Mouse (Mus musculus) heart, embryonic 16.5 days (tissue): ENCODE measurements around the gene Gm20388. TPM values are rescaled to one million over a fixed set of nuclear protein-coding genes. Genes with fewer than 3 reads are reported as not detected.

ENCODE experiments used
- ATAC-seq: fragments of 200-750 bp; cut with Nextera tagmentation; replicated peaks from 2 replicates; pipeline ENCODE4 v1.8.0; 2017; ENCODE audit warnings: moderate number of reproducible peaks; ENCODE audit not compliant: insufficient read depth, low FRiP score; ENCODE audit errors: extremely low read depth
- H3K27ac ChIP-seq: fragments of 300-500 bp; sonication (generic); 2 replicates; pipeline ENCODE4 v1.5.1; 2014; ENCODE audit warnings: mild to moderate bottlenecking, low read length, control low read depth, moderate library complexity
- H3K27me3 ChIP-seq: fragments of 300-500 bp; sonication (generic); 2 replicates; pipeline ENCODE4 v1.6.1; 2014; ENCODE audit warnings: low read length, mixed read lengths; ENCODE audit not compliant: control insufficient read depth, insufficient read depth
- H3K36me3 ChIP-seq: fragments of 300-500 bp; sonication (generic); 2 replicates; pipeline ENCODE4 v1.6.1; 2014; ENCODE audit not compliant: control insufficient read depth, insufficient read depth
- H3K4me1 ChIP-seq: fragments of 300-500 bp; sonication (generic); 2 replicates; pipeline ENCODE4 v1.6.1; 2014; ENCODE audit warnings: low read length, mixed read lengths; ENCODE audit not compliant: control insufficient read depth, insufficient read depth
- H3K4me2 ChIP-seq: fragments of 300-500 bp; sonication (generic); 2 replicates; pipeline ENCODE4 v1.6.1; 2014; ENCODE audit warnings: low read depth, mild to moderate bottlenecking, control low read depth, low read length
- H3K4me3 ChIP-seq: fragments of 300-500 bp; sonication (generic); 2 replicates; pipeline ENCODE4 v1.5.1; 2014; ENCODE audit warnings: mild to moderate bottlenecking, control low read depth, low read length
- H3K9ac ChIP-seq: fragments of 300-500 bp; sonication (generic); 2 replicates; pipeline ENCODE4 v1.6.1; 2014; ENCODE audit warnings: low read length, control low read depth
- H3K9me3 ChIP-seq: fragments of 300-500 bp; sonication (generic); replicated peaks from 2 replicates; pipeline ENCODE4 v1.6.1; 2016; ENCODE audit warnings: low read length; ENCODE audit not compliant: control insufficient read depth
- WGBS: fragments of 180-500 bp; shearing (Covaris S2); extraction: QIAGEN DNeasy Blood & Tissue Kit; methylation state at CpG from one replicate; pipeline ENCODE4 v1.1.7; 2014; 5-methylcytosine and 5-hydroxymethylcytosine counted together
- polyA plus RNA-seq: library from polyadenylated mRNA; unstranded; fragments of >200 nt; fragmentation: Nextera tagmentation; extraction: Ambion mirVana; gene quantifications from 2 replicates; pipeline ENCODE4 v1.2.1, GENCODE M21; 2015

The Gm20388 gene
- polyA plus RNA-seq, 1 experiment from 2014 or later: 4.5 TPM

DNA sequence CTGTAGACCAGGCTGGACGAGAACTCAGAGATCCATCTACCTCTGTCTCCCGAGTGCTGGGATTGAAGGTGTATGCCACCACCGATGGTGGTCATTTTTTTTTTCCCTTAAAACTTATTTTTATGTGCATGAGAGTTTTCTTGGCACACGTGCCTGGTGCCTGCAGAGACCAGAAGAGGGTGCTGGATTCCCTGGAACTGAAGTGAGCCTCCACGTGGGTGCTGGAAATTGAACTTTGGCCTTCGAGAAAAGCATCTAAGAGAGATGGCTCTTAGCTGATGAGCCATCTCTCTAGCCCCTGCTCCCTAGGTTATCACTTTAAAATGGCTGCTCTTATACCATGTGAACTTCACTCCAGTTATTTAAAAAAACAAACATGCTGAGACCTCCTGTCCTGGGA, 163.9 kb downstream of the Gm20388 start:
- H3K4me1 ChIP-seq: no peaks in the 10 kb centered on the region
- H3K9ac ChIP-seq: no peak overlapping the region
- no peak overlapping the region for H3K27ac ChIP-seq
- WGBS: 68% methylated on average over 6 of the region's 6 CpGs
- H3K27me3 ChIP-seq: 0 out of 2 replicates have a peak, but pooled peaks cover 6% of the 10 kb centered on the region
- H3K4me3 ChIP-seq: no peak overlapping the region
- H3K9me3 ChIP-seq: no peaks in the 10 kb centered on the region
- H3K36me3 ChIP-seq: no peaks in the 10 kb centered on the region
- H3K4me2 ChIP-seq: no peak overlapping the region
- ATAC-seq: no peak

DNA sequence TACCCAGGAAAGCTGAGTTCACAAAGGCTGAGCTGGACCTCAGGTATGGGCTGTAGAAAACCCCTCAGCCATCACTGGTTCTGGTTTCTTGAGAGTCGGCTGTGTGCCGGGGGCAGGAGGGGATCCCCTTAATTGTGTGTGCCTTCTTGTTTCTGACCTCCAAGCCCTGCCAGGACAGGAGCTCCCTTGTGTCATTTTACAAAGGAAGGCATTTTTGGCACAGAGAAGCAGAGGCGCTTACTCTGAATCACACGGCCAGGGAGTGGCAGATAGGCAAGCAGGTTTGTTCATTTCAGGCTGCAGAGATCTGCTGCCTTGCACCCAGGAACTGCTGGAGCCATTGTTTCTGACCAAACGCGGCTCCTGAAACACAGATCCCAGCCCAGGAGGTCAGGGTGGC, 164.7 kb downstream of the Gm20388 start:
- H3K4me1 ChIP-seq: no peaks in the 10 kb centered on the region
- WGBS: 61% methylated on average over 6 of the region's 6 CpGs

DNA sequence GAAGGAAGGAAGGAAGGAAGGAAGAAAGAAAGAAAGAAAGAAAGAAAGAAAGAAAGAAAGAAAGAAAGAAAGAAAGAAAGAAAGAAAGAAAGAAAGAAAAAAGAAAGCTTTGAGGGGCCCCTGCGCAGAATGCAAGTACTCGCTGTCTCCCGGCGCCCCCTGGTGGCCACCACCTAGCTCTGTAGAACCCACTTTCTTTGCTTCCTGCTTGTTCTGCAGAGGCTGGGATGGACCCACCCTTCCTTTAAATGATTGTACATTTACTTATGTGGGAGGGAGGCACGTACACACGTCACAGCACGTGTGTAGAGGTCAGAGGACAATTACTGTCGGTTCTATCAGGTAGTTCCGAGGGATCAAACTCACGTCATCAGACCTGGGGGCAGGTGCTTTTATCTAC, 167.4 kb downstream of the Gm20388 start:
- no peak; the same call in 1 of the 2 replicates for ATAC-seq
- H3K27ac ChIP-seq: no peak overlapping the region
- 0 out of 2 replicates have a peak, but pooled peaks cover 3% of the 10 kb centered on the region for H3K27me3 ChIP-seq
- H3K4me1 ChIP-seq: no peaks in the 10 kb centered on the region
- no peak overlapping the region for H3K4me2 ChIP-seq
- 16% methylated on average over 10 of the region's 10 CpGs for WGBS
- H3K36me3 ChIP-seq: peaks cover 25% of the 10 kb centered on the region
- H3K9ac ChIP-seq: no peak overlapping the region
- H3K9me3 ChIP-seq: no peaks in the 10 kb centered on the region
- no peak overlapping the region for H3K4me3 ChIP-seq

More for the DNA sequence above, 164.7 kb downstream of the Gm20388 start:
- no peak for ATAC-seq
- Histone ChIP-seq H3K27me3 (0 out of 2 replicates have a peak, but pooled peaks cover 6% of the 10 kb centered on the region), H3K4me3 (no peak overlapping the region), H3K27ac (no peak overlapping the region), H3K36me3 (no peaks in the 10 kb centered on the region), H3K4me2 (no peak overlapping the region), H3K9me3 (no peaks in the 10 kb centered on the region), H3K9ac (no peak overlapping the region)

DNA sequence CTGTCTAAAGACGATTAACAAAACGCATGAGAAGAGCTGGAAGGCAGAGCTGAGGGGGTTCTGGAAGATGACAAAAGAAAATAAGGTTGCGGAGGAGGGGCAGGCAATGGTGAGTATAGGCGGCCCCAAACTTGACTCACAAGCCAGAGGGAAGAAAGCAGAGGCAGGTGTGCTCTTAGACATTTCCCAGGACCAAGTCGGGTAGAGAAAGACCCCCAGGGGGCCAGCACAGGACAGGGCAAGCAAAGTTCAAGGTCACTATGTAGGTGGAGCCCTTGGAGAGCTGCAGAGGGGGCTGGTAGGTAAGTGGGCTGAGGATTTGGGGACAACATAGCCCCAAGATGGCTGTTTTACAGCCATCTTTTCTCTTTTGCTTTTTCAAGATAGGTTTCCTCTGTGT, 168.7 kb downstream of the Gm20388 start:
- Histone ChIP-seq H3K4me1 (no peaks in the 10 kb centered on the region), H3K4me2 (no peak overlapping the region), H3K9ac (no peak overlapping the region), H3K27me3 (0 out of 2 replicates have a peak, but pooled peaks cover 3% of the 10 kb centered on the region), H3K27ac (no peak overlapping the region), H3K9me3 (no peaks in the 10 kb centered on the region), H3K36me3 (peaks cover 27% of the 10 kb centered on the region), H3K4me3 (no peak overlapping the region)
- no peak for ATAC-seq
- 68% methylated on average over 5 of the region's 5 CpGs for WGBS

DNA sequence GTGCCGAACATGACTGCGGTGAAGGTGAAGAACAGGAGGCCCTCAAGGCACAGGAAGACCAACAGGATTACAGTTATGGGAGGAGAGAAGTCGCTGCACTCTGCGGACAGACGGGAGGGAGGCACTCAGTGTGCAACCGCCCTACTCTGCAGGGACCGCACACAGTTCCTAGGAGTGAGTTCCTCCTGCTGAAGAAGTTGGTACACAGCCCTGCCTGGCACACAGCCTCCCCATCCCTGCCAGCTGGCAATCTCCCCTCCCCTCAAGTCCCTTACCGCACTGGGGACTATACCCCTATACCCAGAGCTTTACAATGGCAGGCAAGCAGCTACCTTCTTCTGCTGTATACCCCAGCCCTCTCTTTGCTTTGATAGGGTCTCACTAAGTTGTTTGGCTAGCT, 172.6 kb downstream of the Gm20388 start:
- no peaks in the 10 kb centered on the region for H3K4me1 ChIP-seq
- H3K27me3 ChIP-seq: no peaks in the 10 kb centered on the region
- no peak overlapping the region for H3K27ac ChIP-seq
- no peaks in the 10 kb centered on the region for H3K9me3 ChIP-seq
- H3K4me3 ChIP-seq: no peak overlapping the region
- H3K36me3 ChIP-seq: peaks cover 56% of the 10 kb centered on the region
- H3K9ac ChIP-seq: no peak overlapping the region
- no peak for ATAC-seq
- WGBS: 86% methylated on average over 8 of the region's 8 CpGs
- H3K4me2 ChIP-seq: no peak overlapping the region

DNA sequence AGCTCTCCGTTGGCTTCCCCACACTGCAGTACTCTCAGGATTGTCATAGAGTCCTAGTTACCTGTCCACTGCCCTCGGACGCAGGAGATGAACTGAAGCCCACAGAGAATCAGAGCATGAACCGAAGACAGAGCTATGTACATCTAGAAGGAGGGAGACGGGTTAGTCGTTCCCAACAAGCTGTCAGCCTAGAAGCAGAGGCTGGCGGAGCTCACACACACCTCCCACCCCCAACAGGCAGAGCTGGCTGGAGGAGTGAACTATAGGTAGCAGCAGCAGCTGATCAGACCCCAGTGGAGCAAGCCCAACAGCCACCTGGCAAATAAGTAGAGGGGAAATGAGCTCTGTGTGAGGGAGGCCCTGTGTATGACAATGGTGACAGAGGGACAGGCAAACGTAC, 174.1 kb downstream of the Gm20388 start:
- WGBS: 78% methylated on average over 8 of the region's 8 CpGs
- no peak for ATAC-seq
- Histone ChIP-seq H3K27me3 (no peaks in the 10 kb centered on the region), H3K27ac (no peak overlapping the region), H3K4me1 (no peaks in the 10 kb centered on the region), H3K4me3 (no peak overlapping the region), H3K9ac (no peak overlapping the region), H3K36me3 (peaks cover 61% of the 10 kb centered on the region), H3K4me2 (no peak overlapping the region), H3K9me3 (no peaks in the 10 kb centered on the region)

DNA sequence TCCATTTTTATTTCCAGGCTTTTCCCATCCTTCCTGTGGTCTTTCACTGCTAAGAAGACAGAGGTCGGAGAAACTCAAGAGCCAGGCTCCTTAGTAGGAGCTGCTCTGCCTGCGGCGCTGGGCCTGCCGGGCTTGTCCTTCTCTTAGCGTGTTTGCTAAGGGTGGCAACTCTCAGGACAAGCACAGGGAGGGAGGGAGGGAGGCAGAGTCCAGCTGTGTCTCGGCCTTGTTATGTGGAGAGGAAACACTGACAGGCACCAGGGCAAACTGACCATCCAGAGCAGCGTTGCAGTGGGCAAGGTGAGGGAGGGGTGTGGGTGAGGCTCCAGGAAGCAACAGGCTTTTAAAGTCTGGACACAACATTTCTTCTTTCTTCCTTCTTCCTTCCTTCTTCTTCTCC, 178.9 kb downstream of the Gm20388 start:
- Histone ChIP-seq H3K36me3 (peaks cover 57% of the 10 kb centered on the region), H3K9ac (no peak overlapping the region), H3K4me3 (no peak overlapping the region), H3K27ac (no peak overlapping the region), H3K27me3 (no peaks in the 10 kb centered on the region), H3K9me3 (no peaks in the 10 kb centered on the region), H3K4me1 (no peaks in the 10 kb centered on the region), H3K4me2 (no peak overlapping the region)
- 79% methylated on average over 7 of the region's 7 CpGs for WGBS
- ATAC-seq: no peak

DNA sequence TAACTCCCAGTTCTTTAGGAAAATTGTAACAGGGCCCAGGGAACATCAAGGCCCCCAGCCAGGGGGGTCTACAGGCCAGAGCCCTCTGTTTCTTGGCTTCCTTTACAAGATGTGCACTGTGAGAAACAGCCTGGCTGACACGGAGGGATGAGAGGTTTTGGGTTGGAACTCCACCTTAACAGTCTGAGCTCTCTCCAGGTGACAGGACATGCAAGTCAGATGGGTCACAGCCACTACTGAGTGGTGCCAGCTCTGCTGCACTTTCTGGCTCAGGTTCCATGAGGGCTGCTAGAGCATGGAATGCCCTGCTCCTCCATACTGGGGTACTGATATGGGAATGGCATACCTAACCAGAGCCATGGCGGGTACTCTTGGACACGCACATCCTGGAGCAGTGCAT, 180.4 kb downstream of the Gm20388 start:
- ATAC-seq: no peak
- 92% methylated on average over 3 of the region's 3 CpGs for WGBS
- H3K9me3 ChIP-seq: no peaks in the 10 kb centered on the region

DNA sequence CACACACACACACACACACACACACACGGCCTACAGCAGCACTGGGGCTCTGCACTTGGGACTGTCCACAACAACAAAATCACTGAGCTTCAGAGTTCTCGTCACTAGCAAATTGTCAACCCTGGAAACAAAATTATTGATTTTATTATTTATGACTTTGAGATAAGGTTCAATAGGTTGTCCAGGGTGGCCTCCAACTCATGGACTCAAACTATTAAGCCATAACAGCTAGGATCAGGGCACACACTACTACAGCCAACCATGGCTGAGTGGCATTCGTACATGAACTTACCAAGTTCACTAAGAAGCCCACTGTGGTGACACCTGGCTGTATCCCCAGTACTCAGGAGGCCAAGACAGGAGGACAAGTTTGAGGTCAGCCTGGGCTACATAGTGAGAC, 182.5 kb downstream of the Gm20388 start:
- Histone ChIP-seq H3K9me3 (no peaks in the 10 kb centered on the region), H3K27me3 (no peaks in the 10 kb centered on the region), H3K9ac (no peak overlapping the region), H3K4me3 (no peak overlapping the region), H3K4me2 (no peak overlapping the region), H3K36me3 (peaks cover 29% of the 10 kb centered on the region), H3K27ac (no peak overlapping the region), H3K4me1 (no peaks in the 10 kb centered on the region)
- 84% methylated on average over 3 of the region's 3 CpGs for WGBS
- no peak for ATAC-seq

More for the DNA sequence above, 180.4 kb downstream of the Gm20388 start:
- no peak overlapping the region for H3K4me3 ChIP-seq
- H3K36me3 ChIP-seq: peaks cover 47% of the 10 kb centered on the region
- H3K4me2 ChIP-seq: no peak overlapping the region
- H3K9ac ChIP-seq: no peak overlapping the region
- H3K27me3 ChIP-seq: no peaks in the 10 kb centered on the region
- no peak overlapping the region for H3K27ac ChIP-seq
- no peaks in the 10 kb centered on the region for H3K4me1 ChIP-seq
